Mouse (Mus musculus): ENCODE data around the gene Gm9844.
"Not testable (repeated sequence)": the region's sequence is repeated elsewhere in the genome, so short reads cannot be mapped to it uniquely, and the experiment has no call there.

Gene Gm9844

DNA sequence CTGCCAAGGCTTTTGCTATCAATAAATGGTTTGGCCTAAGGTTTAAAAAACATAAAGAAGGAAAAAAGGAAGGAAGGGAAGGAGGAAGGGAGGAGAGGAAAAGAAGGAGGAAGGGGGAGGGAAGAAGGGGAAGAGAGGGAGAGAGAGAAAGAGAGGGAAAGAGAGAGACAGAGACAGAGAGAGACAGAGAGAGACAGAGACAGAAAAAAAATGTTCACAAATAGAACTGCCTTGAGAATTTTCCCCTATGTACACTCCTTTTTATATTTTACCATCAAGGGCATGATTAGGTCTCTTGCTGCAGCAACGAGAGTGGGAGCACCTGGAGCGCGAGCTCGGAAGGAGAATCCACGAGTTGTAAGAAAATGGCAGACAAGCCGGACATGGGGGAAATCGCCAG, at the start of gene Gm9844:
TSS of gene Gm9844 (plus strand) at position 301 of the 400 bp plus-strand sequence.
- no peak for DNase-seq

DNA sequence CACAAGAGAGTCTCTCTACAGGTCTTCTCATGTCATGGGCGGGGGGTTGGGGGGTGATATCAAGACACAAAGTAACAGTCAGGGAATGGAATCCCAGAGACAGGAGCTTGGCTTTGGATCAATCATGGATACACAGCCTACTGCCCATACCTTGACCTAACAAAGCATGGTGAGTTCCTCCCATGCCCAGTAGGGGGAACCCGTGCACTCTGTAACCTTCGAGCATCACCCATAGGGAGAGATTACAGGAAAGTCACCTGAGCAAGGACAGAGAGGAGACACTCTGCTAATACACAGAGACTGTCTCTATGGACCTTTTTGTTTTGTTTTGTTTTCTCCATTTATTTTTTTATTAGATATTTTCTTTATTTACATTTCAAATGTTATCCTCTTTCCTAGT, 44.5 kb upstream of the Gm9844 start:
- peak; percentile 80 for DNase-seq

DNA sequence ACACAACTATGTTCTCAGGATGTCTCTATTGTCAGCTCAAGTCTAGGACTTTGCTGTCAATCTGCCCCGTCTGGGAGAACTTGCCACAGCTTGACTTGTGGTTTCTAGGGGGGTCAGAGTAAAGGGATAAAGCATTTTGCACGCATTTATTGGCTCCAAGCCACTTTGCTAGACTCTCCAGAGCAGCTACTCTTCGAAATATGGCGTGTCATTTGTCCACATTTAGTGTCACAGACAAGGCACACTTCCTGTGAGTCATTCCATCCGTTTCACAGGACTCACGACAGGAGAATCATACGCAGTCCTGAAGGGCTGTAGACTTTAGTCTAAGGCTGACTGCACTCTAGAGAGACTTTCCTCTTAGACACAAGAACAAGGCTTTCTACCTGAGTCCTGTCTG, 37.6 kb upstream of the Gm9844 start:
- no peak for DNase-seq

DNA sequence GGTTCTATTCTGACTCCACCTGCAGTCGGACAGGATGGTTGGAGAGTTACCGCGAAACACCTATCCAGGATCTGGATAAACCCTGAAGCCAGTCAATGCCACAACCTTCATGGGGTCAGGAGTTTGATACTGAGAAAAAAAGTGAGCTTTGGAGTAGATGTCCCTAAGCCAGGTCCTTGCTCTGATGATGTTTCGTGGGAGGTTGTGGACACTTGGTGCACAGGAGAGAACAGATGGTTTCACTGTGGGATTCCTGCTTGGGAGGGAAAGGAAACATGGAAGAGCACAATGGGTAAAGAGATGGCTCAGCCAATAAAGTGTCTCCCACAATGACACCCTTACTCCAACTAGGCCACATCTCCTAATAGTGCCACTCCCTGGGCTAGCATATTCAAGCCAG, 34.8 kb upstream of the Gm9844 start:
- no peak for DNase-seq

DNA sequence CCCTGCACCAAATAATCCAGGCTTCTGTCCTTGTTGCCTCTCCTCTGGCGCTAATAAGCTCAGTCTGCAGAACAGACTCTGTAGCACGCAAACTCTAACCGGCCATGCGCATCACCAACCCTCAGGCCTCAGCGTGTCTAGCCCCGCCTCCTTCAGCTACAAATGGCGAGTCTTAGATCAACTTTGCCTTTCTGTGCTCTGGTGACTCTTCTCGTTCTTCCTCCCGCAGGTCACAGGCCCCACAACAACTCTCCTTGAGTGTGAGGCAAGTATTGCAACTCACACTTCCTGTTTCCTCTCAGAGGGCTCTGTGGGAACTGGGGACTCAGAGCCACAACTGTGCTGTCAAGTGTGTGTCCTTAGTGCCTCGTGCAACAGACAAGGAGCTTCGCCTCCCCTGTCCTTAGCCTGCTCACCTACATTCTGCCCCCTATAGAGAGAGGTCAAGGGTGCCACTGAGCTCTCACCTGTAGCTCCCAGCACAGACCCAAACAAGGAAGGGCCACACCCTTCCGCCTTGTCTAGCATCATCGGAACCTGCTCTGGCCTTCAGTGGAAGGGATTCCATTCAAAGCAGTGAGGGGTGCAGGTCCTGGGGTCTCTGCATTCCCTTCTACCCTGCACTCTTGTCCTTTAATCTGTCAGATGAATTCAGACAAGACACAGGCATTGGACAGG, 23.1 kb upstream of the Gm9844 start:
- DNase-seq: not testable (repeated sequence)

DNA sequence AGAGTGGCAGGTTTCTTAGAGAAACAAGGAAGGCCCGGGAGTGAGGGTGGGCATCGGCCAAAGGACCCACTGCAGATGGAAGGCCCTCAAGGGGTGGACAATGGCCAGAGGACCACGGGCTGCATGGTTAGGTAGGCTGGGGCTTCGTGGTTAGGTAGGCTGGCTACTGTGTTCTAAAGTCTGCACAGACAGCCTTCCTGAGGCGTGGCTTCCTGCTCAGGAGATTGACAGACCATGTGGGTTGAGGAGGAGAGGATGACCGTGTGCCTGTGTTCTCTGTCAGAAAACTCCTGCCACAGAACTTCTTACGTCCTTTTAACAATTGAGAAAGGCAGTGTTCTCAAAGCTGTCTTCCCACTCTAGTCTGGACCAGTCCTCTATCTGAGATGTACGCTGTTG, 22.6 kb upstream of the Gm9844 start:
- peak; percentile 20 for DNase-seq

DNA sequence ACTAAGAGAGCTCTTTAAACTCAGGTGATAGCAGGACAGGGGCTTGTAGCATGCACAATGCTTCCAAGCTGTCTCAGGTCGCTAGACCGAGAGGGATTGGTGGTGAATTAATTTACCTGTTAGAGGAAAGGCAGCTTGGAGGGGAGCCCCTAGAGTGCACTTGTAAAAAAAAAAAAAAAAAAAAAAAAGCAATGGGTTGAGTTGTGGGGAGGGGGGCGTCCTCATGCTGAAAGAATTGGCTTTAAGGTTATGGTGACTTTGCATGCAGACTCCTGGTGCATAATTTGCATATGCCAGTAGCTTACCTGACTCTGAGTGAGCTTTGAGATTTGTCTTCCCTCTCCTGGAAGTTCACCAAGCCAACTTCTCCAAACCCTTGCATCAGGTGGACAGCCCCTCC, 21.7 kb upstream of the Gm9844 start:
- DNase-seq: no peak

DNA sequence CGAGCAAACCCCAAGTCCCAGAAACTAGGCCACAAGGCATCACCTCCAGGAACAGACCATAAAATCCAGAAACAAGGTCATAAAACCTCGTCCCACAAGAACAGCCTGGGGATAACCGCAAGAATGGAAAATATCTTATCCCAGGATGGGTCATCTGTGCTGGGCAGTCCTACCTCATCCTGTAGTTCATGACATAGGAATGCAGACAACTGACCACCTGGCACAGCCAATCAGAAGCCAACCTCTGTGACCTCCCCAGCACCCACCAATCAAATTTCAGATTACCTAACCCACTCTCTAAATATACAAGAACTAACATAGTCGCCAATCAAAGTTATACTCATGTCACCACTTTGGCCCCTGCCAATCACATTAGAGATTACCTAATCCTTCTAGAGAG, 21.0 kb upstream of the Gm9844 start:
- DNase-seq: no peak

DNA sequence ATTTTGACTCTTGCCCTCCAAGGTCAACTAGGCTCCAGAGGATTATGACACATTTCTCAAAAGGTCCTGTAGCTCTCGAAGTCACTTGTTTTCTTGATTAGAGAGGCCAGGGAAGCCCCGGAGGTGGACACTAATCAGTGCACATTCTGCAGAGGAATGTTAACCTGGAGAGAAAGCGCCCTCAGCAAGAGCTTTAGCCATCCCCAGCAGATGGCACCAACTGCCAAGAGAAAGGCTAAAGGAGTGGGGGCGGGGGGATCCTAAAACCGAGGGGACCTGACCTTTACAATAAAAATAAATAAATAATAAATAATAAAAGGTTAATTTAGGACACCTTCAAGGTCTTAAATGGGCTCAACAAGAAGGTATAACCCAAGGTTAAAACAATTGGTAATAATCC, 17.9 kb upstream of the Gm9844 start:
- no peak for DNase-seq

DNA sequence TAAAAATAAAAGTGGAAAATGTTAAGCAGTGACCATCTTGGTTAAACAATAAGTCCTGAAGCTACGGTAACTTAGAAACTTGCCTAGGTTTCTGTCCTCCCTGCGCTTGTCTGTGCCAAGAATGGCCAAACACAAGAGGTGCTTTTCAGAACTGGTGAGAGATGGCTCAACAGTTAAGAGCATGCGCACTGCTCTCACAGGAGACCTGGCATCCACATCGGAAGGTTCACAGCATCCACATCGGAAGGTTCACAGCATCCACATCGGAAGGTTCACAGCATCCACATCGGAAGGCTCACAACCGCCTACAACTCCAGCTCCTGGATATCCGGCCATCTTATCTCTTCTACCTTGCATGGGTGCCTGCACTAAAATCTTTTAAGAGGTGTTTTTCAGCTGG, 16.8 kb upstream of the Gm9844 start:
- no peak for DNase-seq

DNA sequence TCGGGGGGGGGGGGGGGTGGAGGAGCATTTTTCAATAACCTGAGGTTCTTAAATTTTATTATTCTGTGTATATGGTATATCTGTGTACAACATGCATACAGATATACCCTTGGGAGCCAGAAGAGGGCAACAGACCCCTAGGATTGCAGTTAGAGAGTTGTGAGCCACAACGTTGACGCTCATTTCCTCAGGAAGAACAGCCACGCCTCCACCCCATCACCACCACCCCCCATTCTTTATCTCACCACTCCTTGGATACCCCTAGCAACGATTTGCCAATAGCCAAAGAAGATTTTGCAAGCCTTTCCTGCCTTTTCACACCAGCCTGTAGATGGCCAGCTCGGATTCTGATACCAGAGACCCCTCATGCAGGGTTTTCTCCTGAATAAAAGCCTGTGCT, 16.3 kb upstream of the Gm9844 start:
- DNase-seq: no peak

DNA sequence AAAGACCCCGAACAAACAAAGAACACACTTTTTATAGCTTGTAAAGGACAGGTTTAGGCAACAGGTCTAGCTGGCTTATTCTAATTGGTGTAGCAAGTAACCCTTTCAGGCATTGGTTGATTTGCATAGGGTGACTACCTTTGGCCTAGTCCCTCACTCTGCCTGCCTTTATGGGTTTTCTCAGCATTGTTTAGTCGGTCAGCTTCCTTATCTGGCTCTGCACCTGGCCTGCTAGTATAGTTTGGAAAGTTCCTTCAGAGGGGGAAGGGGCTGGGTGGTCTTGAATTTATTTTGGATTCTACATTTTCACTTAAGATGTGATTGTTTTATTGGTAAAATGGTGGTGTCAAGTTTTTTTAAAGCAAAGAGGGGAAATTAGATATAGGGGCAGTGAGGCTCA, 15.4 kb upstream of the Gm9844 start:
- not testable (repeated sequence) for DNase-seq

DNA sequence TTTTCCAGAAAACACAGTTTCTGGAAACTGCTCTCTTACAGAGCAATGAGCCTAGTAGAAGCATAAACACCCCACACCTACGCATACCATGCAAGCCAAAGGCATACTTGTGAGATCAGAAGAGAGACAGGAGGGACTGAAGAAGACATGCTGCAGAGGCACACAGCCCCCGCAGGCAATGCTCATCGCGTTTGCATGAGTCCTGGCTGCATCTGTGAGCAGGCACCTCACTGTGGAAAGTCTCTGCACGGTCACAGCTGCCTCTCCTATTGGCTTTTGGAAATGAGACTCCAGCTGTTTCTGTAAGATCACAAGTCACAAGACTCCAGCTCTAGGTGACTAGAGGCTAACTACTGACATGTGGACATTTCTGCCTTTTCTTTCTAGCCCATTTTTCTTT, 11.9 kb upstream of the Gm9844 start:
- no peak for DNase-seq

DNA sequence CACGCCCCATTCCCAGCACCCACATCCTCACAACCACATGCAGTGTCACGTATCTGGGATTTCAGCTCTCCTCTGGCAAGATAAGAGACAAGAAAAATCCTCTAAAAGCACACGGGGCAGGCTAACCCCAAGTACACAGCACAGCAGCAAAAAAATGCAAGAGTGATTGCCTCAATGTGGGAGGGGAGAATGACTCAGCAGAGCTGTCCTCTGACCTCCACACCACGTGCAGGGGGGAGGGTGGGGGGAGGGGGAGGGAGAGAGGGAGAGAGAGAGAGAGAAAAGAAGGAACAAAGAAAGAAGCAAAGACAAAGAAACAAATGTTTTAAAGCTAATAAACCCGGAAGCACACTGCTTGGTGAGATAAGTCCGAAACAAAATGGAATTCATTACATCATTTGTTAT, 11.1 kb upstream of the Gm9844 start:
- DNase-seq: no peak

DNA sequence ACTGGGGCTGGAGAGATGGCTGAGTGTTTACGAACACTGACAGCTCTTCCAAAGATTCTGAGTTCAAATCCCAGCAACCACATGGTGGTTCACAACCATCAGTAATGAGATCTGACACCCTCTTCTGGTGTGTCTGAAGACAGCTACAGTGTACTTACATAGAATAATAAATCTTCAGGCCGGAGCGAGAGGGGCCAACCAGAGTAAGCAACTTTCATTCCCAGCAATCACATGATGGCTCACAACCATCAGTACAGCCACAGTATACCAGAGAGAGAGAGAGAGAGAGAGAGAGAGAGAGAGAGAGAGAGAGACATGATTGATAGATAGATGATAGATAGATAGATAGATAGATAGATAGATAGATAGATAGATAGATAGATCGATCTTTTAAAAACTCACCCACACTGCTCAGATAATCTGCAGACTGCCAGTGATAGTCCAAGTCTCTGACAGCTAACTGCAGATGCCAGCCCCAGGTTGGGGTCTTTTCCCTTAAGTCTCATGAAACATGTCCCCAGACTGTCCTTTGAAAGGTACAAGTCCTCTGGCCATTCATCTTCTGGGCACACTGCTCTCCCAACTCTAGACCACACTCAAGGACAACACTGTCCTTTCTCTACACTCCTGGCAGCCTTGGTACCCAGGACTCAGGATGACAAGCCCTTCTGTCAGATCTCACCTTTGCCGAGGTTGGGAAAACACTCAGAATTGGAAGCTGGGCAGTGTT, 10.3 kb upstream of the Gm9844 start:
- no peak for DNase-seq

DNA sequence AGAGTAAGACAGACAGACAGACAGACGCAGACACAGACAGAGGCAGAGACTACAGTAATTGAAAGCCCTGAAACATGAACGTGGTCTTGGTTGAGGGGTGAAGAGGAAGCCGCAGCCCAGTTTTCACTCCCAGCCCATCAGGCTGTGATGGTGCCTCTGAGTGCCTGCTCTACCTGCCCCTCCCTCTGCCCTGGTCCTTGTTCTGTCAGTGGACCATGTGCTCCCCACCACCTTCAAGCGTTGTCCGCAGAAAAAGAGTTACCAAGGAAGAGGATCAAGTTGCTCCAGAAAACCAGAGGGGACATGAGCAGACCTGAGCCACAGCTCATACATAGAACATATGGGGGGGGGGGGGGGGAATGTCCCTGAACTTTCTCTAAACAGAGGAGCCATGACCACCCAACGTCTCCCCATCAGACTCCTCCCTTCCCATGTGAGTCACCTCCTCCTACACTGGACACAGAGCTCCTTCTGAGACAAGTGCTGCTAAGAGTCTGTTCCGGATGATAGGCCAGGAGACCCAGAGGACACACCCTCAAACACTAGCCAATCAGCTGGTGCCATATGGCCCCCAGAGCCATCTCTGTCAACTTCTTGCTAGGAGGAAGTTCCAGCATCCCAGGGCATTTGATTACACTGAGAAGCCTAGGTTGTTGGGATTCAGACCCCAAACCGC, 9.3 kb upstream of the Gm9844 start:
- no peak for DNase-seq

DNA sequence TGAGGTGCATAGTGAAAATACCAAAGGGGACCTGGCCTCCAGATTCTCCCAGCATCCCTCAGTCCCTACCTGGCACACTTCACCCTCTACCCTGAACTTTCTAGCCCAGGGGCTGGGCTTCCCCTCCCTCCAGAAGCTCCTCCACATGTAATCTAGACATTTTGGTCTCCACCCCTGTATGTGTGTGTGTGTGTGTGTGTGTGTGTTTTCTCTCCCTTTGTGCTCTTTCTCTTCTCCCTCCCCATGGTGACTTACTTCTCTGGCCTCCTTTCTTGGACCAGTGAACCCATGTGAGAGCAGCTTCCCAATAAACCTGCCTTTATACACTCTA, 8.8 kb upstream of the Gm9844 start:
- no peak for DNase-seq

DNA sequence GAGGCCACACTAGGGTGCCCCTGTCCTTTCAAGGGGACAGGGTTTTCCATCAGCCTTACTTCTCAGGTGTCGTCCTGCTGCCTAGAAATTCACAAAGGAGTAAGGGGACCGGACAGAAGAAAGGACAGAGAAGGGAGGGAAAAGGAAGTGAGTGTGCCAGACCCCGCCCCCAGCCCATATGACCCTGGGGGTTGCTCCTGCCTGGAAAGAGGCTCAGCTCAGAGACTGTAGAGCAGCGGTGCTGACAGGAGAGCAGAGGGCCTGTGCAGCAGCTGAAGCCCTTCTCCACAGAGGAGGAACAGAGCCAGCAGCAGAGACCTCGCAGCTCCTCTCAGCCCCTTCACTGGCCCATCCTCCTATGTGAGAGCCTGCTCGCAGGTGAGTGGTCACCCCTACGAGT, 8.3 kb upstream of the Gm9844 start:
- DNase-seq: no peak

DNA sequence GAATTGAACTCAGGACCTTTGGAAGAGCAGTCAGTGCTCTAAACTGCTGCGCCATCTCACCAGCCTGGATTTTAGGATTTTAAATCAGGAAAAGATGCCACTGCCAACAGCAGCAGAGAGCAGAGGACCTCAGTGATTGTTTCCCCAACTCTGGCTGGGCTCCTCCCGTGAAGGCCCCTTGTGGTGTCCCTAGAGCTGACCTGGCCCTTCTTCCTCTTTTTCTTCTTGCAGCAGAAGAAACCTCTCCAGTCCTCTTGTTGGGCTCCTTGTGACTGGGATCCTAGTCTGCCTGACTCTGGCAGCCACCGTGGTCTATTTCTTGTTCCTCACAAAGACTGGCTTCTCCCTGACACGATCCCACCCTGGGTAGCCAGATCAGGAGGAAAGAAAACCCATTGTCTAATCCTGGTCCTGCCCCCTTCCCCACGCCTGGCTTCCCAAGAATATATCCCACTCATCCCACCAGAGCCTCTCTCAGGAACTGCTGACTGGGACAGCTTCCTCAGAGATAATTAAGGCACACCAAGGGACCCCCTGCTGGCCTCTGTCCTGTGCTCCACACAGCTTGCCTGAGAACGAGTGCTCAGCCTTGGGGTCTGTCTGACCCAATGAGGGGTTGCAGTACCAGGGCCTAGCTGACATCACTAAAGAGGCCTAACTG, 5.4 kb upstream of the Gm9844 start:
- DNase-seq: no peak

DNA sequence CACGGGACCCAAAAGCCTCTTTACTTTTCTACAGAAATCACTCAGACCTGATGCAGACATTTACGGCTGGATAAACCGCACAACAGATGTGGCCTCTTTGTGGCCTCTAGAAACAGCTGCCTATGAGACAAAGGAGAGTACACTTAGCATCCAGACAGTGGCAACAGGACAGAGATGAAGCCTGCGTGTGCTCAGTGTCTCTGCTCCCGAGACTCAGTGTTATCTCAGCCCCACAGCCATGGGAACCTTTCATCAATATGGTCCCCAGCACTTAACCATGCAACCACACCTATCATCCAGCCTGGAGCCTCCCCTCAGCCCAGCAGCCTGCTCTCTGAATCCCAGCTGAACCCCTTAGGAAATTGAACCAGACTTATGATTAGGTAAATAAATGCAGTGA, 2.8 kb upstream of the Gm9844 start:
- DNase-seq: no peak

DNA sequence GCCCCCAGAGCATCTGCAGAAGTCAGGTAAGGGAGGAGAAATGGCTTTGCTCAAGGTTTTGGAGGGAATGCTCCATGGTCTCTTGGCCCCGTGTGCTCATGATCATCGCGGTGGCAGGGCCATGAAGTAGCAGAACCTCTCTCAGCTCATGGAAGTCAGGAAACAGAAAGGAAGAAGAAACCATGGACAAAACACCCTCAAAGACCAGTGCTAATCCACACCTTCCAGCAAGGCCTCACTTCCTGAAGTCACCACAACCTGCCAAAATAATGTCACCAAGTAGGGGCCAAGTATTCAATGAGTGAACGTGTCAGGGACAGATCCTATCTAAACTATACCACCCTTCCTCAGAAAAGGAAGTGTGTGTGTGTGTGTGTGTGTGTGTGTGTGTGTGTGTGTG, 840 bp downstream of the Gm9844 start:
- DNase-seq: no peak

DNA sequence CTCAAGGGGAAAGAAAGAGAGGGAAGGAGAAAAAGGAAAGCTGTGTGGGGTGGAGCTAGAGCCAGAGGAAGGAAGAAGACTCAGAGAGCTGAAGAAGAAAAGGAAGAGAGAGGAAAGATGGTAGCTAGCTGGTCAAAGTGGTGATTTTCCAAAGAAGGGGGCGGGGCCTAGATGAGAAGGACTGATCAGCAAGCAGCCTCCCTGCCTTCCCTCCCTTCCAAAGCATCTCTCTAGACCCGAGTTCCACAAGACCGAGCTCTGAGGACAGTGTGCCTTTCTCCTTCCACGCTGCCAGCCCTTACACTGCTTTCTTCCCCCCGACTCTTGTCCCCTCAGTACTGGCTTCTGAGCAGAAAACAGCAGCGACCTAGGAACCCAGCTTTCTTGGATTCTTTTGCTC, 2.1 kb downstream of the Gm9844 start:
- DNase-seq: no peak

DNA sequence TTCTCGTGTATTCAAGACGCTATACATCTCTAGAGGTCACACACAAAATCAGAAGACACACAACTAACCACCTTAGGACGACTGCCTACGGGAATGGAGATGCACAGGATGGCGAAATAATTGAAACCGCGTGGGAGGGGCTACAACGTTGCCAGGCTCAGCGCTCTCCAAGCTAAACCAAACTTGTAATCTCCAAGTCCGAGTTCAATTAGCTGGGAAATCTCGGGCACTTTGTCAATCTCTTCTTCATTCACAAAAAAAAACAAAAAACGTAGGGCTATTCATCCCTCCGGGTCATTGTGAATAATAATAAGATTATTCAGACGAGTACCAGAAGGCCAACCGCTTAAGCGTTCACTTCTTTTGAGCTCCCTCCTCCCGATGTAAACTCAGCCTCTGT, 7.1 kb downstream of the Gm9844 start:
- DNase-seq: no peak

Measured in thymus, postnatal 14 days (tissue).